Mouse (Mus musculus) brain, adult 2 months (tissue): ENCODE data around the gene Slc7a1.

Experiments
- DNase-seq: peaks from one replicate; pipeline ENCODE4 v3.0.0; 2011; ENCODE audit warnings: low read depth, low spot score

The Slc7a1 gene

DNA sequence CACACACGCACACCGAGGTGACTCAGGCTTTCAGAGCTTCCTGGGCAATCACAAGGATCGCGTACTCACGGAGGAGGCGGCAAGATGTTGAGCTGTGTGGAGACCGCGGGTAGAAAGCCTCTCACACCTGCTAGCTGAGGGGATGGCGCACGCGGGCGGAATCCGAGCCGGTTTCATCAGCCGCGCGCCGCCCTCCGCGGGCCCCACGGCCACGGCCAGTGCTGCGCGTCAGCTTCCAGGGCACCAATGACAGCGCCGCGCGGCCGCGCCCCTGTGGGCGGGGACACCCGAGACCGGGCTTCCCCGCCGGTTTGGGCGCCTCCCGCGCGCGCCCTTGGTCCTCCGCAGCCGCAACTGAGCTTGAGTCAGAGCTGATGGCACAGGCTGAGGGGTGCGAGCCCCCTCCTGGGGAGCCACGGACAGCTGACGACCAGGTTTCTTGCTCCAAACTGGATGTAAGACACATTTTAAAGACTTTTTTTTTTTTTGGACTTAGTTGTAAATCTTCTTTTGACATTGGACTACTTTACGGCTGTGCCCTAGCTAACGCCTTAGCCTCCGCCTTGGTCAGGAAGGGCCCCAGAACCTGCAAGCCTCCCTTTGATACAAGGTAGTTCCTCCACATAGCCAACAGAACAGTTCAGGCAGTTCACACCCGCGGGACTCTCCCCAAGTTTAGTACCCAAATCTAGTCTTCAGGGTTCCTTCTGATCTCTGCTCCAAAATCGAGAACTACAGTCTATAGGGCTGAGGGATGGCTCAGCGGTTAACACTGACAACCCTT lies at the start of gene Slc7a1:
Gene Slc7a1 (minus strand): TSS at position 245 of the 784 bp plus-strand sequence.
- peak; percentile 93 for DNase-seq

DNA sequence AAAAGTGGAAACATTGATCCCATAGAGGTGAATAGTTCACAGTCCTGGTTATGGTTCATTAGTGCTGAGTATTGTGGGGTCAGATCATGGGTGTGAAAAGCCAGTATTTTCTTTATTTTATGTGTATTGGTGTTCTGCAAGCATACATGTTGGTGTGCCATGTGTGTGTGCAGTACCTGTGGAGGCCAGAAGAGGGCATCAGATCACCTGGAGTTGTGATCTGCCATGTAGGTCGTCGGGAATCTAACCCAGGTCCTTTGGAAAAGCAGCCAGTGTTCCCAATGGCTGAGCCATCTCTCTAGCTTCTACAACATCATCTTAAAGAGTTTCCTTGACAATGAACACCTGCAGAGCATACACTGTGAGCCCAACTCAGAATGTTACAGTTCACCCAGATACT lies 45.3 kb upstream of the Slc7a1 start:
- no peak for DNase-seq

DNA sequence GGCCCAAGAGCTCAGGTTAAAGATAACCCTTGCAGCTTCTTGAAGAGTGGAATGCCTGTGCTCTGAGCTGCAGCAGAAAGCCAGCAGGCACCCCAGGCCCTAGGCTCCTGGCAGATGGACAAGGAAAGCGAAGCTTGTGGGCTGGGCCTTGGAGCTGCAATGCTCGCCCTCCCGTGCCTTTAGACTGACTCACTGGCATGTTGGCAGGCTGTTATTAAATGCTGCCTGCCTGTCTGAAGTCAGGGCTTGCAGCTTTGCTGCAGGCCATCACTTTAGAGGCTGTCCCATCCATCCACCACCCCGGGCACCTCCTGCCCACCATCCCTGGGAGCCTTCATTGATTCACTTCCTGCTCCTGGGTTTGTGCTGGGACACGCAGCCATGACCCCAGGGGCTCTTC lies 44.0 kb upstream of the Slc7a1 start:
- DNase-seq: peak; percentile 69

DNA sequence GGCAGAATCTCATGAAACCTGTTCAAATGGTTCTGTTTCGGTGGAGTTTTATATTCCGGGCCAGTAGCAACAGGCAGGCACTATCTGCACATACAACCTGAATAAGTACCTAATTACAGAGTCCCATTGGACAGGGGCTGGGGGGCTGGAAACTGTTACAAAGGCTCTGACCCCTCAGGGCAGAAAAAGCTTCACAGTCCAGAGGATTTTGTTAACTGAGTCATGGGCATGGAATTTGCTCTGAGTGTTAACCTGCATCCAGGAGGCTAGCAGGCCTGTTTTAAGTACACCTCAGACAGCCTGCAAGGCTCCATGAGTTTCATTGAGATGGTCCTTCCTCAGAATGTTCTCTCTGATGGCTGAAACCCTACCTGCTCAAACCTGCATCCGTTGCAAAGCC lies 36.0 kb upstream of the Slc7a1 start:
- no peak for DNase-seq

DNA sequence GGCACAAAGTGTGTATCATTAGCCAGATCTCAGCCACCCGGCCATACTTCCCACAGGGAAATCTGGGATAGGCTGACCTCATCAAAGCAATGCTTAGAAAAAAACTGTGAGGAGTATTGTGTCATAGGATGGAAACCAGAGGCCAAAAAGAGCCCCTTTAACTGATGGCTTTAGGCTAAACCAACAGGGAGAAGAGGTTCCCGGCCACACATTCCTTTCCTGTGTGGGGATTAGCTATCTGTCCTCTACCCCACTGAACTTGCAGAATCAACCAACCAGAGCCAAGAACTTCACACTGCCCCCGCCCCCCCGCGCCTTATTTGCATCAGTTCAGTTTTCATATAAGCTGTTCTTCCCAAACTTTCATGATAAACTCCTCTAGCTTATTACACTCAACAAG lies 32.4 kb upstream of the Slc7a1 start:
- DNase-seq: no peak

DNA sequence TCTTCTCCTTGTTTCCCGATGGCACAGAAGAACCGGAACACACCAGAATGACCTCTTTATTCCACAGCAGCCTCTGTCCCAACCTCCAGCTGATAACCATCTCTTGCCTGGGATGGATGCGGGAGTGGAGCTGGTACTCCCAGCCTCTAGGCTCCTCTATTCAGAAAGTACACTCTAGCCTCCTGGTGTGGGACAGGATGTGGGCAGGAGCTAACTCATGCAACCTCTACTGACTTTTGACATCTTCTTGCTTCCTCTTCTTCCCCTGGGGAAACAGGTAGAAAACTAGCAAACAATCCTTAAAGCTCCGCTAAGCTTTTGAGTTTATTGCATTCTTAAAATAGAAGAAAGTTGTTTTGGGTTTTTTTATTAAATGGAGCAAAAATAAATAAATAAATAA lies 29.1 kb upstream of the Slc7a1 start:
- no peak for DNase-seq

DNA sequence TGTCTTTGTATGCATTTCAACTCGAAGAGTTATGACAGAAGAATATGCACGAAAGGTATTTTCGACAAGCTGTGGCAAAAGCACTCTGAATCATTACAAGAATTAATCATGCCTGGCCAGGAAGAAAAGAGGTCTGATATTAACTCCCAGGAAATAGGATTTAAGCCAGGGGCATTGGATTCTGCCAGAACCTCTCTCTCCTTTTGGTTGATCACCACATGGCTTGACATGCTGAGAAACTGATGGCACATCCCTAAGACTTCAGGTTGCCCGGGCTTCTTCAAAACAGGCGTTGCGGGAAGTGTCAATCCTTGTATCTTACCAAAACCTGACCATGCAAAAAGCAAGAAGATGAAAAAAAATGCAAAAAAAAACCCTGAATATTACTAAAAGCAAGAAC lies 25.4 kb upstream of the Slc7a1 start:
- DNase-seq: no peak

DNA sequence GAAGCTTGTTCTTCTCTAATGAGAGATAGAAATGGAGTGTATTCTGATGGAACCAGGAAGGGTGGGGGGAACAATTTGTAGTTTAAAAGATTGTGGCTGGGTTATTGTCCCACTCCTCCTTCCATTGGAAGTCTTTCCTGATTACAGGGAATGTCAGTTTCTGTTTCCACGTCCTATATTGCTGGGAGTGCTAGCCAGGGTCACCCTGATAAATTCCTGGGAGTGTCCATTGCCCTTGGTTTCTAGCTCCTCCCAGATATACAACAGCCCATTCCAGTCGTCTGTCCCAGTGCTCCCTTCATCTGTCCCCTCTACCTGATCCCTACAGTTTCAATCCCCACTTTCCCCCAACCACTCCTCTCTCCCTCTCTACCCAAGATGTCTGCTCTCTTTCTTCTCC lies 21.6 kb upstream of the Slc7a1 start:
- DNase-seq: no peak

DNA sequence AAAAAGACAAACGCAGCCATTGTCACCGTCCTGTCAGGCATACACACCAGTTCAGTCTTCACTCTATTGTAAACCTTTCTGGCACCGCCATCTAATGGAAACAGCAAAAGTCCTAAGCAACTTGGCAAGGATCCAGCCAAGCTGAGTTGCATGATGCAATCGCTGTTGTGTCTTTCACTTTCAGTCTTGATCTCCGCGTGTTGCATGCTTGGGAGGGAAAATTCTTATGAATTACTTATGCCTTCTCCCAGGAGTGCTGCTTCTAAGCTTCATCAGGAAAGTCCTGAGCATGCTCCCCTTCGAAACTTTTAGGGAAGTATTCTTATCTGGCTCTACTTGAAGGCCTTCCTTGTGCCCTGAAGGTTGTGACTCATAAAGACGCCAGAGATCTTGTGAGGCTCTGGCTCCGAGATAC lies 19.4 kb upstream of the Slc7a1 start:
- DNase-seq: peak; percentile 40

DNA sequence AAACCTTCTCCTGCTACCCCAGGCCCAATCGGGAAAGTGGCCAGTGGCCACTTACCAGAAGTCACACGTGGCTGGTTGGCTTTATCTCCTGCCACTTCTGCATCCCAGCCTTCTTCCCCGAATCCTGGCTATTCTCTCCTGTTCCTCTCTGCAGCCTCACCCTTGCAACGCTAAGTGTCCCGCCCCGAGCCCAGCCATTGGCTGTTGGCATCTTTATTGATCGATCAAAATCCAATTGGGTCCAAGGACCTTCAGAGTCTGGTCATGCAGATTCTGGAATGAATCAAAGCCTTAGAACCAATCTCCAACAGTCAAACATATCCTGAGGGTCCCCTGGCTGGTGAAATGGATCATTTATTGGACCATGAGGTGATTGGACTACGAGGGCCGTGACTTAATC lies 18.7 kb upstream of the Slc7a1 start:
- no peak for DNase-seq

DNA sequence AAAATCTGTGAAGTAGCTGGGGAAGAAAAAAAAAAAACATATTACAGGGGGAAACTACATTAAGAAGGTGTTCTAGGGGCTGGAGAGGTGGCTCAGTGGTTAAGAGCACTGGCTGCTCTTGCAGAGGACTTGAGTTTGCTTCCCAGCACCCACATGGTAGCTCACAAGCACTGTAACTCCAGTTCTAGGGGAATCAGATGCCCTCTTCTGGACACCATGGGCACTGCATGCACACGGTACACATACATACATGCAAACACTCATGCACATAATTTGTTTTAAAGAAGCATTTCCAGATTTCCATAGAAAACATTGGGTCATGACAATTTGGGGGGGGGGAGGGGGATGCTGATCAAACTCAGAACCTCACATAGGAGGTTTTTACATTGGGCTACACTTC lies 18.1 kb upstream of the Slc7a1 start:
- DNase-seq: no peak

DNA sequence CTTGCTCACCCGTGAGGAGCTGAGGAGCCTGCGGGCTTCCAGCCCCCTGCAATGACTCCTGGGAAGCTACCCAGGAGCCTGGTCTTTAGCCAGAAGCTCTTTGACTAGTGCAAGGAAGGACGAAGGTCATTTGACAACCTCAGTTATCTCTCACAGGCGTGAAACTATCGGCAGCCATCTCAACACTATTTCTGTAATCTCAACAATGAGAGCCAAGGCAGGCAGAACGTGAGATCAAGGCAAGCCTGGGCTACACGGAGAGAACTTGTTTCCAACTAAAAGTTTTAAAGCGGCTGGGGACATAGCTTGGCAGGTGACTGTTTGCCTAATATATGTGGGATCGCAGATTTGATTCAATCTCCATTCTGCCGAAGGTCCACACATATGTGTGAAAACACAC lies 16.8 kb upstream of the Slc7a1 start:
- DNase-seq: no peak

DNA sequence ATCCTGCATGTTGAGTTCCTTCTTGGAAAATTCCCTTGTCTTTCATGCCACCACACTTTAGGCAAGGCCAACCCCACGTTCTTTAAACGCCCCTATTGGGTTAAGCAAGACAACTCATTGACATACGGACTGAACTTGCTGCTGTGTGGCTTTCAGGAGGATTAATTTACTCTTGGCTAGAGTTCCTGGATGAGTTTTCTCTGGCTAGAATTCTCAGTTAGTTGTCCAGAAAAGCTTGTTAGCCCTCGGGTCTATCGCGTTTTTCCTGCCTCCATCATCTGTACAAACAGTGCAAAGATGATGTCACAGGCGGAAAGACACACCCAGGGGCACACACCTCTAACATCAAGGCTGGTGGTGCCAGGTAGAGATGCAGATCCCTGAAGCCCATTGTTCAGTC lies 14.5 kb upstream of the Slc7a1 start:
- DNase-seq: no peak

DNA sequence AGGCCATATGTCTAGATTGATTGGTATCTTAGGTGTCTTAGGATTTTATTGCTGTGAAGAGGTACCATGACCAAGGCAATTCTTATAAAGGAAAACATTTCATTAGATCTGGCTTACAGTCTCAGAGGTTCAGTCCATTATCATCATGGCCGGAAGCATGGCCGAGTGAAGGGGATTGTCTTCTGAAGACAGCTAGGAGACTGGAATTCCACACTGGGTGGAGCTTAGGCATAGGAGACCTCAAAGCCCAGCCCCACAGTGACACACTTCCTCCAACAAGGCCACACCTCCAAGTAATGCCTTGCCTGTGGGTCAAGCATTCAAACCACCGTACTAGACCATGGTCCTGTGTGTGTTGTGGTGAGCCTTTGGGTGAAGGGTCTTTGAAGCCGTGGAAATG lies 12.8 kb upstream of the Slc7a1 start:
- DNase-seq: no peak

DNA sequence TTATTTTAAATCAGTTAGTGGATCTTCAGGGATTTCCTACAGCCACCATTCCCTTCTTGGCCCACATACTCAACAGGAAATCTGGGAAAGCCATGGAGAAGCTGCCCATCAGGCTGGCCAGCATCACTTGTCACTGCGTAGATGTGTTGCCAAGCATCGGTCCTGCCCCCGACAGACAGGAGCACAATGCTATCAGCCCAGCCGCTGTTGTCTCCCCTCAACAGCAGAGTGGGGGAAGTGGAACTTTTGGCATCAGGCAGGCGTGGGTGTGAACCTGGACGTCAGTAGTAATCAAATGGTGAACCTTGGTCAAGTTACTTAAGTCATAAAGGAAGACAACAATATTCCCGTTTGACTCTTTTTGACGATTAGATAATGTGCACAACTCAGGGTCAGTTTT lies 9.8 kb upstream of the Slc7a1 start:
- no peak for DNase-seq

DNA sequence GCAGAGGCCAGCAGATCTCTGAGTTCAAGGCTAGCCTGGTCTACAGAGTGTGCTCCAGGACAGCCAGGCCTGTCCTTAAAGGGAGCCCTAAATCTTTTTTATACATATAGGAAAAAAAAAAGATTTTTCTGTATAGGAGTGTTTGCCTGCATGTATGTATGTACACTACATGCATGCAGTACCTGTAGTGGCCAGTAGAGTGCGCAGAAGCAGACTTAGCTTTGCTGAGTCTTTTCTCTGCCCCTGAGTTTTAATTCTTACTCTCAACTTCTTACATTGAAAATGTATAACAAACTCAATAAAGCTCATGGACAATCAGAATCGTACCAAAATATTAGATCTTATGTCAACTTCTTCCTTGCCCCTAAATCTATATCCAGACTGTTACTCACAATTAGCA lies 7.2 kb upstream of the Slc7a1 start:
- no peak for DNase-seq

DNA sequence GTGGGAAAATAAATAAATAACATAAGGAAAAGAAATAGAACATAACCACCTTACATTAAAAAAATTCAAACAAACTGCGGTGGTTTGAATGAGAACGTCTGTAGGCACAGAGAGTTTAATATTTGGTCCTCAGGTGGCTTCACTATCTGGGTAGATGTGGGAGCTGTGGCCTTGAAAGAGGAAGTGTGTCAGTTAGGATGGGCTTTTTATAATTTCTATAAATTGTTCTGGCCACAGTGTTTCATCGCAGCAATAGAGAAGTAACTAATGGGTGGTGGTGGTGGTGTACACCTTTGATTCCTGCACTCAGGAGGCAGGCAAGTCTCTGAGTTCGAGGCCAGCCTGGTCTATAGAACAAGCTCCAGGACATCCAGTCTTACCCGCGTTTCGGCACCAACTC lies 4.8 kb upstream of the Slc7a1 start:
- no peak for DNase-seq

DNA sequence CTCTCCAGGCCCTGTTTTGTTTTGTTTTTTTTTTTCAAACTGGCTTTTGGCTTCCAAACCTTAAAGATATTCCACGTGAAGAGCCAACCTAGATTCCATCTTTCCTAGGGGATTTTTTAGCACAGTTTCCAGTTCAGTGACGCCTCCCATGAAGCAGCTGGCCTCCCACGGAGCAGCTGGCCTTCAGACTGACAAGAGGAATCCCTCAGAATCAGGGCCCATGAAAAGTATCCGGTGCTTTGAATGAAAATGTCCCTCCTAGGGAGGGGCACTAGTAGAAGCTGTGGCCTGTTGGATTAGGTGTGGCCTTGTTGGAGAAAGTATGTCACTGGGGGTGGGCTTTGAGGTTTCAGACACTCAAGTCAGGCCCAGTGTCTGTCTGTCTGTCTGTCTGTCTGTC lies 2.9 kb upstream of the Slc7a1 start:
- peak; percentile 65 for DNase-seq

DNA sequence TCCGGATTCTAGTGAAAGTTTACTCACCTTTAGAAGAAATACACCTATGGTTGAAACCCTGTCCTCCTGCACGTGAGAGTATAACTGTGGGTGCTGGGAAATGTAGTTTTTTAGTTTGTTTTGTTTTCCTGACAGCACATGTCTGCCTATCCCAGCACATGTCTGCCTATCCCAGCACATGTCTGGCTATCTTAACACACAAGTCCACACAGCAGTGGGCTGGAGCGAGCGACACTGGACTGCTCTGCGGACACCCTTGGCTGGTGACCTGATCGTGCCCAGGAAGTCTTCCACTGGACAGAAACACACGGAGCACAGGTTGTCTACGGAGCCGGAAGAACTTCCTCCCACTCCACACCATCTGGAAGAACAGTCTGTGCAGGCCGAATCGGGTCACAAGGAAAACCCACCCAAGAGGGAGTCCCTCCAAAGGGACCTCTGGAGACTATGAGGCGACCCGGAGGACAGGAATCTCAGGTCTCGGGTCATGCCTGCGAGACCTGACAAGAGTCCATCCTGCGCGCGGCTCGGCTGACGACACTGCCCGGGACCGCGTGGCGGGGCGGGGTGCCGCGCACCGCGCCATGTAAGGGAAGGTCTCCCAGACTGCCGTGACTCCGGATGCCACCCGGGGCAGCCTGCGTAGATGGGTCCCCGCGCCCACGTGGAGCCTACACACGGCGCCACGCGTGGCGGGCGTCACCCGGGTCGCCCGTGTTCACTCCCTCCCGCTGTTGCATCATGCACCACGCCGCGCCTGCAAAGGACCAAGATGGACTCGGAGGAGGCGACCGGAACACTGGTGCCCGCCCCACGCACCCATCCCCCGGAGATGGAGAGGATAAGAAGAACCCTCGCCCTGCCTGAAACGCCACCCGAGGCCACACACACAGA lies 691 bp downstream of the Slc7a1 start:
- peak; percentile 67 for DNase-seq

DNA sequence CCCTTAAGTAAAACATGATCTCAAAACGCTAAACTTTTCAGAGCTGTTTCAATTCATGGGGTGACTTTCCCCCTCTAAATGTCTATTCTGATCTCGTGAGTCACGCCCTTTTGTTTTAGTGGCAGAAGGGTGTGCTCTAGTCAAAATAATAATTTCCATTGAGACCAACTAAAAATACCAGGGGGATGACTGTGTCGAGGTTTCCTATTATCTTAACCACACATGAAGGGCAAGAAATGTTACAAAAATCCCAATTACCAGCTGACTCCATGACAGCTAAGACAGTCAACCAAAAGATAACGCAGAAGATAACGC lies 1.3 kb downstream of the Slc7a1 start:
- no peak for DNase-seq

DNA sequence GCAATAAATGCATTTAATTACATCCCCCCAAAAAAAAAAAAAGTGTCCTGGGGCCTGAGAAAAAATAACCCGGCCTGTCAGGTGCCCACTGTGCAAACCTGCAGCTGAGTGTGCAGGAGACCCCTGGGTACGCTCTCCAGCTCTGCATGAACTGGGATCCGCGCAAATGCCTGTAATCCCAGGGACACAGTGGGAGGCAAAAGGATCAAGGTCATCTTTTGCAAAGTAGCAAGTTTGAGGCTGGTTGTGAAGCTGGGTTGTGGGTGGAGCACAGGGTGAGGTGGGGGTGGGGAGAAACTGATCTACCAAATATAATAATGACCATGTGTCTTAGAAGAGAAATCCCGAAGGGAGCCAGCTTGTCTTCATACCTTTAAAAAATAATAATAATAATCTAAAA lies 1.8 kb downstream of the Slc7a1 start:
- no peak for DNase-seq

DNA sequence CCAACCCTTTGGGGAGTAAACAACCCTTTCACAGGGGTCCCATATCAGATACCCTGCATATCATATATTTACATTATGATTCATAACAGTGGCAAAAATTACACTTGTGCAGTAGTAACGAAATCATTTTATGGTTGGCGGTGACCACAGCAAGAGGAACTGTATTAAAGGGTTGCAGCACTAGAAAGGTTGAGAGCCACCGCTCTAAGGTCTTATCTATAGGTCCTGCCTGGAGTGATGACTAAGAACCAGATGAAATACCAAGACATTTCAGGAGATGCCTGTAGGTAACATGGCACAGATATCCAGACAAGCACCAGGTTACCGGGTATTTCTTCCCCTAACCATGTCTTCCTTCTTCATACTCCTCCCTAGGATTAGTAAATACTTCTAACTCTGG lies 2.3 kb downstream of the Slc7a1 start:
- no peak for DNase-seq

DNA sequence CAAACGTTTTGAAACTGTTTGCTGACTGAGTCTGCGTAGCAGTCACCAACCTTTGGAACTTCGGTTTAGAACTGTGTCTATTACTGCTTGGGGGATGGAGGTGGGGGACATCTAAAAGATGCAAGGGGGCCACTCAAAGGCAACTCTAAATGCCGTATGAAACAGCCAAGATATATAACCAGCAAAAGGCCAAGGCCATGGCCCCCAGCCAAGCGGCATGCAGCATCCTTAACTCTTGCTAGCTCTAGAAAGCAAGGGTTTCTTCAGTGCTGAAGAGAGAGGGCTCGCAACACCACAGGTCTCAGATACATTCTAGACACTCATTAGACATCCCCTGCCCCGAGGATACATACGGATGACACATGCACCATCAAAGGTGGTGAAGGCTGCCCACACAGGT lies 6.4 kb downstream of the Slc7a1 start:
- no peak for DNase-seq
